In genomic region chr15:6522653-6523167, GRCm38 (mm10) we compare ENCODE assay signal across 10 mouse cellular contexts. TPM values are rescaled to one million over a fixed set of nuclear protein-coding genes. Genes with fewer than 3 reads are reported as not detected.
DNase-seq lines count a peak whose midpoint lies in the region; ATAC-seq and TF ChIP-seq lines count a peak whose summit lies in the region.
"Had no signal": no experiment of that assay in that cellular context is flagged by ENCODE, and none has a peak within 500 bp of the region (broad histone marks: within the 10 kb centered on the region; RNA-seq: fewer than 3 reads in every experiment).

Gene Fyb, plus strand, starts transcription at chr15:6522853.

- H3K9ac ChIP-seq in midbrain, embryonic 15.5 days: no peak within 1 kb of the TSS
- H3K9ac ChIP-seq: embryonic facial prominence, embryonic 13.5 days had no signal

- peak within 1 kb of the TSS; percentile 68 for H3K4me3 ChIP-seq in small intestine, adult 2 months (ENCODE audit: low read depth, low read length)
- no peak within 1 kb of the TSS for H3K4me3 ChIP-seq in midbrain, embryonic 15.5 days
- H3K4me3 ChIP-seq: embryonic facial prominence, embryonic 13.5 days had no signal

- TF ChIP-seq CTCF in small intestine, adult 2 months (IDR thresholded peaks at IDR 0.05; ENCODE audit: extremely low read depth, insufficient read length, insufficient replicate concordance, low read depth, low read length): no peak

- H3K27ac ChIP-seq in small intestine, adult 2 months (ENCODE audit: insufficient read depth, low read depth, low read length): peak within 1 kb of the TSS; percentile 74
- H3K27ac ChIP-seq in midbrain, embryonic 15.5 days: no peak within 1 kb of the TSS
- H3K27ac ChIP-seq: embryonic facial prominence, embryonic 13.5 days; kidney, postnatal 0 days had no signal

- H3K36me3 ChIP-seq in small intestine, adult 2 months (ENCODE audit: control insufficient read depth, insufficient read depth, low read length): no peaks in the 10 kb centered on the region
- no peaks in the 10 kb centered on the region for H3K36me3 ChIP-seq in midbrain, embryonic 15.5 days (replicated peaks)
- H3K36me3 ChIP-seq: embryonic facial prominence, embryonic 13.5 days had no signal

- no peak for TF ChIP-seq POLR2A in small intestine, adult 2 months (IDR thresholded peaks at IDR 0.05; ENCODE audit: low read depth, low read length)

- no peak for ATAC-seq in midbrain, embryonic 15.5 days (replicated peaks)

- no peaks in the 10 kb centered on the region for H3K9me3 ChIP-seq in midbrain, embryonic 15.5 days
- H3K9me3 ChIP-seq: embryonic facial prominence, embryonic 13.5 days had no signal

- H3K27me3 ChIP-seq in small intestine, adult 2 months (ENCODE audit: control insufficient read depth, insufficient read depth, low read length): no peaks in the 10 kb centered on the region
- no peaks in the 10 kb centered on the region for H3K27me3 ChIP-seq in midbrain, embryonic 15.5 days (replicated peaks)
- H3K27me3 ChIP-seq: embryonic facial prominence, embryonic 13.5 days had no signal

- H3K4me1 ChIP-seq in small intestine, adult 2 months (ENCODE audit: control insufficient read depth, insufficient read depth, insufficient read length, low read length): no peaks in the 10 kb centered on the region; the same call in 1 of the 2 replicates
- H3K4me1 ChIP-seq in midbrain, embryonic 15.5 days: no peaks in the 10 kb centered on the region
- H3K4me1 ChIP-seq: embryonic facial prominence, embryonic 13.5 days had no signal

- 47% methylated on average over 8 of the region's 8 CpGs for WGBS in large intestine, adult 2 months
- WGBS in small intestine, adult 2 months: 44% methylated on average over 8 of the region's 8 CpGs
- WGBS in midbrain, embryonic 15.5 days: 84% methylated on average over 8 of the region's 8 CpGs

- H3K4me2 ChIP-seq in midbrain, embryonic 15.5 days: no peak within 1 kb of the TSS
- H3K4me2 ChIP-seq: embryonic facial prominence, embryonic 13.5 days had no signal

- peak; percentile 4 for DNase-seq in lung, postnatal 25 days (ENCODE audit: low spot score)
- no peak for DNase-seq in lung, postnatal 10 days
- no peak for DNase-seq in adrenal gland, postnatal 4 days (ENCODE audit: low spot score in 2 of 2)
- DNase-seq in large intestine, adult 2 months (ENCODE audit: low read depth, low spot score): no peak
- DNase-seq in ovary, adult 18-20 months (ENCODE audit: low spot score): no peak
- DNase-seq in layer of hippocampus, postnatal 14 days (ENCODE audit: low spot score in 2 of 2): no peak

RNA-seq across cellular contexts. Expression of gene Fyb, which starts in this region (rescaled TPM):
- 10 to 100 TPM; 27.7 to 28.9 TPM for total RNA-seq in adrenal gland, postnatal 4 days (2021)
- 45.9 and 49.9 TPM in 2 replicates for polyA plus RNA-seq in large intestine, adult 2 months (2012; rRNA removed)
- 67.5 and 97.3 TPM in 2 replicates for polyA plus RNA-seq in small intestine, adult 2 months (2012; rRNA removed)
- 2.2 and 3.4 TPM in 2 replicates for polyA plus RNA-seq in midbrain, embryonic 15.5 days (2015; fragmentation: Nextera tagmentation; extraction: Ambion mirVana)
- total RNA-seq in layer of hippocampus, postnatal 14 days (2021): 10 to 100 TPM in 1 of 2 experiments, 1 to 10 TPM in 1; 9.3 to 13.6 TPM

Comparison
In these comparisons a context has a peak if more than half of its experiments do, and no peak if none do; other contexts are left out.
1. RNA of gene Fyb (polyA plus RNA-seq): 67.5 to 97.3 TPM in small intestine, adult 2 months and 45.9 to 49.9 TPM in large intestine, adult 2 months; 2.2 to 3.4 TPM in midbrain, embryonic 15.5 days; every median in the first group is over 10 times any median in the second.